Mouse (Mus musculus) thymus, adult 2 months (tissue): ENCODE measurements around the gene Prex1.

Experiments used
- CTCF ChIP-seq: fragments of 200-500 bp; IDR thresholded peaks from 2 replicates; pipeline ENCODE4 v1.5.1; 2012; ENCODE audit warnings: mild to moderate bottlenecking, control low read depth, low read length, moderate library complexity, borderline replicate concordance; ENCODE audit not compliant: control insufficient read depth, poor library complexity, insufficient read depth; ENCODE audit errors: extremely low read depth
- POLR2A ChIP-seq: fragments of 200-500 bp; IDR thresholded peaks from 2 replicates; pipeline ENCODE4 v1.6.1; 2012; ENCODE audit warnings: mild to moderate bottlenecking, low read length, control low read depth, moderate library complexity; ENCODE audit not compliant: control insufficient read depth, poor library complexity, insufficient read depth; ENCODE audit errors: extremely low read depth

- TF ChIP-seq CTCF = no peak
- TF ChIP-seq POLR2A = no peak
These were observed 29.6 kb downstream of the Prex1 start for GRCm38 (mm10) chr2:166683885-166684544.
